ENCODE assay signal across 9 mouse cellular contexts in the genomic region with DNA sequence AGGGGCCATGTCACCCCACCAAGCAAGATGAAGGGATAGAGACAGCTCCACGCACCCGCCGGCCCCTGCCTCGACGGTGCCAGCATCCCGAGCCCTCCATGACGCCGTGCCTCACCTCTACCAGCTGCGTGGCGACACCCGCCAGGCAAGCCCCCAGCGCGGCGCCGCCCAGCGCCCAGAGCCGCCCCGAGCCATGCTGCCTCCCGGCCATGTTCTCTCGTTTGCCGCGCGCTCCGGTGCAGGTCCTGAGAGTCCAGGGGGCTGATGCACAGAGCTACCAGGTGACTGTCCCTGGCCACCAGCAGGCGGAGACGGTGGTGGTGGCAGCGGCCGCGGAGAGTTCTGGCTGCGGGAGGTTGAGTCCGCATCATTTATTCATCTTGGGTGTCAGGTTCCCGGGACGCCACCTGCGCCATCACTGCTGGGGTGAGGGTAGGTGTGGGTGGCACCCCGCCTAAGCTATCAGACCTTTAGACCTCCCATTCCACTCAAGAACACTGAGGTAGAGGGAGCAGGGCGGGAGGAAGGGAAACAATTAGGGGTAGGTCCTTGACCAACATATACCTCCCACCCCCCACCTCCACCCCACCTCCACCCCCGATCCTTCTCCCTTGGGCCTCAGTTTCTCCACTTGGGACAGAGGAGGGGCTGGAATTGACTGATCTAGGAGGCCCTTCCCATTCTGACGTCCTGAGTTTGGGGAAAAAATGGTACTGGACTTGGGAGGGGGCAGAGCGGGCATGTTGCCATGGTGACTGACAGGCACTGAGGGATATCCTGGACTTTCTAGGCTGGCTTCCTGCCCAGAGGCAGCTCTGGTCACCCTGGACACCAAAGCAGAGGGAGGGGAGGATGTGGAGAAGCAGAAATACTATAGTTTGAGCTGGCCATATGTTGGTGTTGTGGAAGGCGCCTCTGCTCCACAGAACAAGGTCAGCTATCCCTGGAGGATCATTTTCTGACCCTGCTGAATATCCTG. TPM values are rescaled to one million over a fixed set of nuclear protein-coding genes. Genes with fewer than 3 reads are reported as not detected.
DNase-seq lines count a peak whose midpoint lies in the region; ATAC-seq and TF ChIP-seq lines count a peak whose summit lies in the region.
"Had no signal": no experiment of that assay in that cellular context is flagged by ENCODE, and none has a peak within 500 bp of the region (broad histone marks: within the 10 kb centered on the region; RNA-seq: fewer than 3 reads in every experiment).

No protein-coding gene starts in this region.

- TF ChIP-seq POLR2A in limb, embryonic 14.5 days (IDR thresholded peaks at IDR 0.05; ENCODE audit: borderline replicate concordance, extremely low read depth, insufficient read depth, insufficient read length) = no peak

- no peak overlapping the region for H3K27ac ChIP-seq in lung, postnatal 0 days (ENCODE audit: low read length)
- peak overlapping the region; percentile 57 for H3K27ac ChIP-seq in hindbrain, embryonic 15.5 days (replicated peaks)
- H3K27ac ChIP-seq in limb, embryonic 14.5 days (replicated peaks; ENCODE audit: low read depth, low read length) = no peak overlapping the region

- no peaks in the 10 kb centered on the region for H3K27me3 ChIP-seq in lung, postnatal 0 days (replicated peaks; ENCODE audit: insufficient read depth, low read length)
- peaks cover 6% of the 10 kb centered on the region; the same call in 1 of the 2 replicates for H3K27me3 ChIP-seq in hindbrain, embryonic 15.5 days
- peaks cover 20% of the 10 kb centered on the region for H3K27me3 ChIP-seq in limb, embryonic 14.5 days (ENCODE audit: control insufficient read depth, insufficient read depth, low read length)

- 9% methylated on average over 40 of the region's 40 CpGs for WGBS in lung, postnatal 0 days
- WGBS in hindbrain, embryonic 15.5 days = 4% methylated on average over 40 of the region's 40 CpGs
- WGBS in limb, embryonic 14.5 days = 12% methylated on average over 40 of the region's 40 CpGs

- peak; percentile 35 for DNase-seq in CD4-positive, CD25-positive, alpha-beta regulatory T cell, adult 2 months (ENCODE audit: low read depth, low spot score)
- DNase-seq in lung, postnatal 0 days (ENCODE audit: low spot score) = peak; percentile 64
- DNase-seq in lung, adult 18-20 months = no peak
- peak; percentile 35 for DNase-seq in limb, embryonic 14.5 days (ENCODE audit: low spot score)
- DNase-seq in right cerebral cortex, postnatal 36 days (ENCODE audit: low spot score in 2 of 2) = peak; percentile 24 to 37
- DNase-seq in cerebellum, adult 11 months = no peak

- H3K4me1 ChIP-seq in lung, postnatal 0 days (ENCODE audit: insufficient read depth, low read depth, low read length) = peaks cover 7% of the 10 kb centered on the region; the same call in 1 of the 2 replicates
- peaks cover 25% of the 10 kb centered on the region for H3K4me1 ChIP-seq in hindbrain, embryonic 15.5 days (replicated peaks)
- H3K4me1 ChIP-seq in limb, embryonic 14.5 days (ENCODE audit: control insufficient read depth, insufficient read depth, low read length) = peaks cover 15% of the 10 kb centered on the region

- no peak for ATAC-seq in CD4-positive, CD25-positive, alpha-beta regulatory T cell, adult 4 months
- peak; percentile 52 for ATAC-seq in lung, postnatal 0 days
- ATAC-seq in hindbrain, embryonic 15.5 days (ENCODE audit: low FRiP score, low read depth) = peak; percentile 72
- peak; percentile 1; the same call in 1 of the 2 replicates for ATAC-seq in limb, embryonic 14.5 days (ENCODE audit: low FRiP score, low read depth)

- TF ChIP-seq EP300 in lung, postnatal 0 days (IDR thresholded peaks at IDR 0.05) = no peak

- H3K4me3 ChIP-seq in lung, postnatal 0 days (ENCODE audit: low read depth, low read length) = no peak overlapping the region
- H3K4me3 ChIP-seq in hindbrain, embryonic 15.5 days = peak overlapping the region; percentile 37
- H3K4me3 ChIP-seq in limb, embryonic 14.5 days (replicated peaks; ENCODE audit: low read length) = peak overlapping the region; percentile 22
- H3K4me3 ChIP-seq: myocyte had no signal

- H3K36me3 ChIP-seq in lung, postnatal 0 days (ENCODE audit: insufficient read depth, low read length) = no peaks in the 10 kb centered on the region
- H3K36me3 ChIP-seq in hindbrain, embryonic 15.5 days = no peaks in the 10 kb centered on the region
- no peaks in the 10 kb centered on the region for H3K36me3 ChIP-seq in limb, embryonic 14.5 days (ENCODE audit: control insufficient read depth, insufficient read depth, low read length)

- TF ChIP-seq CTCF in lung, postnatal 0 days (IDR thresholded peaks at IDR 0.05) = peak; percentile 33

- peak overlapping the region; percentile 27; the same call in 1 of the 2 replicates for H3K4me2 ChIP-seq in lung, postnatal 0 days (replicated peaks; ENCODE audit: low read depth, low read length)
- H3K4me2 ChIP-seq in hindbrain, embryonic 15.5 days = peak overlapping the region; percentile 64
- H3K4me2 ChIP-seq in limb, embryonic 14.5 days (replicated peaks; ENCODE audit: low read depth, low read length, severe bottlenecking) = peak overlapping the region; percentile 41

- no peak overlapping the region for H3K9ac ChIP-seq in lung, postnatal 0 days (replicated peaks; ENCODE audit: low read depth)
- peak overlapping the region; percentile 28 for H3K9ac ChIP-seq in hindbrain, embryonic 15.5 days
- 0 out of 2 replicates have a peak overlapping the region, but pooled peaks have one; percentile 18 for H3K9ac ChIP-seq in limb, embryonic 14.5 days (ENCODE audit: low read depth, low read length, severe bottlenecking)

- H3K9me3 ChIP-seq in lung, postnatal 0 days (ENCODE audit: low read length) = no peaks in the 10 kb centered on the region
- no peaks in the 10 kb centered on the region for H3K9me3 ChIP-seq in hindbrain, embryonic 15.5 days
- no peaks in the 10 kb centered on the region for H3K9me3 ChIP-seq in limb, embryonic 14.5 days (ENCODE audit: control insufficient read depth, low read length)

RNA-seq across cellular contexts. Expression of a gene that starts 5.7 kb away (rescaled TPM):
- 10 to 100 TPM; 17.4 to 29.4 TPM for polyA plus RNA-seq in CD4-positive, CD25-positive, alpha-beta regulatory T cell, adult 4 months (2017; shearing (Covaris generic))
- 13.5 and 14.4 TPM in 2 replicates for polyA plus RNA-seq in lung, postnatal 0 days (2015; fragmentation: Nextera tagmentation; extraction: Ambion mirVana)
- polyA plus RNA-seq in hindbrain, embryonic 15.5 days (2015; fragmentation: Nextera tagmentation; extraction: Ambion mirVana) = 2.2 and 3.1 TPM in 2 replicates
- polyA plus RNA-seq in limb, embryonic 14.5 days (2012; rRNA removed) = 7.3 and 7.4 TPM in 2 replicates
- 1.6 and 1.9 TPM in 2 replicates for polyA plus RNA-seq in limb, embryonic 14.5 days (2014; fragmentation: Nextera tagmentation; extraction: Ambion mirVana)

RNA-seq across cellular contexts. Expression of a gene that starts 5.9 kb away (rescaled TPM):
- polyA plus RNA-seq in CD4-positive, CD25-positive, alpha-beta regulatory T cell, adult 4 months (2017; shearing (Covaris generic)) = 1 to 10 TPM; 2.5 to 3.5 TPM
- polyA plus RNA-seq in lung, postnatal 0 days (2015; fragmentation: Nextera tagmentation; extraction: Ambion mirVana) = 3.6 and 4.0 TPM in 2 replicates
- 4.2 and 4.7 TPM in 2 replicates for polyA plus RNA-seq in hindbrain, embryonic 15.5 days (2015; fragmentation: Nextera tagmentation; extraction: Ambion mirVana)
- polyA plus RNA-seq in limb, embryonic 14.5 days (2012; rRNA removed) = 0.61 and 0.85 TPM in 2 replicates
- polyA plus RNA-seq in limb, embryonic 14.5 days (2014; fragmentation: Nextera tagmentation; extraction: Ambion mirVana) = 0.37 and 0.52 TPM in 2 replicates

RNA-seq across cellular contexts. Expression of a gene that starts 16.2 kb away (rescaled TPM):
- not detected for polyA plus RNA-seq in CD4-positive, CD25-positive, alpha-beta regulatory T cell, adult 4 months (2017; shearing (Covaris generic))
- polyA plus RNA-seq in lung, postnatal 0 days (2015; fragmentation: Nextera tagmentation; extraction: Ambion mirVana) = 0.14 and 0.20 TPM in 2 replicates
- 0.36 and 0.41 TPM in 2 replicates for polyA plus RNA-seq in hindbrain, embryonic 15.5 days (2015; fragmentation: Nextera tagmentation; extraction: Ambion mirVana)
- polyA plus RNA-seq in limb, embryonic 14.5 days (2012; rRNA removed) = 0.41 and 0.54 TPM in 2 replicates
- polyA plus RNA-seq in limb, embryonic 14.5 days (2014; fragmentation: Nextera tagmentation; extraction: Ambion mirVana) = 0.21 and 0.26 TPM in 2 replicates

RNA-seq across cellular contexts. Expression of a gene that starts 29.7 kb away (rescaled TPM):
- polyA plus RNA-seq in CD4-positive, CD25-positive, alpha-beta regulatory T cell, adult 4 months (2017; shearing (Covaris generic)) = not detected
- not detected in 2 replicates for polyA plus RNA-seq in lung, postnatal 0 days (2015; fragmentation: Nextera tagmentation; extraction: Ambion mirVana)
- polyA plus RNA-seq in hindbrain, embryonic 15.5 days (2015; fragmentation: Nextera tagmentation; extraction: Ambion mirVana) = not detected in 2 replicates
- polyA plus RNA-seq in limb, embryonic 14.5 days (2012; rRNA removed) = not detected in 2 replicates
- not detected in 2 replicates for polyA plus RNA-seq in limb, embryonic 14.5 days (2014; fragmentation: Nextera tagmentation; extraction: Ambion mirVana)

RNA-seq across cellular contexts. Expression of a gene that starts 39.6 kb away (rescaled TPM):
- not detected for polyA plus RNA-seq in CD4-positive, CD25-positive, alpha-beta regulatory T cell, adult 4 months (2017; shearing (Covaris generic))
- not detected in 2 replicates for polyA plus RNA-seq in lung, postnatal 0 days (2015; fragmentation: Nextera tagmentation; extraction: Ambion mirVana)
- polyA plus RNA-seq in hindbrain, embryonic 15.5 days (2015; fragmentation: Nextera tagmentation; extraction: Ambion mirVana) = 0.13 TPM in 1 of 2 replicates, not detected in the other
- not detected in 2 replicates for polyA plus RNA-seq in limb, embryonic 14.5 days (2012; rRNA removed)
- not detected in 2 replicates for polyA plus RNA-seq in limb, embryonic 14.5 days (2014; fragmentation: Nextera tagmentation; extraction: Ambion mirVana)
- polyA plus RNA-seq: myocyte had no signal

Comparison
In these comparisons a context has a peak if more than half of its experiments do, and no peak if none do; other contexts are left out.
1. DNase-seq: peak in CD4-positive, CD25-positive, alpha-beta regulatory T cell, adult 2 months (single experiment), lung, postnatal 0 days (single experiment), limb, embryonic 14.5 days (single experiment) and right cerebral cortex, postnatal 36 days (2 of 2); none in lung, adult 18-20 months (0 of 2) and cerebellum, adult 11 months (single experiment).
2. Peak in every context shown above with its lines, with median percentiles within 50 percentile points of each other: H3K4me2 ChIP-seq.